Mouse (Mus musculus) hindbrain, embryonic 16.5 days (tissue): ENCODE measurements around the gene Med14. TPM values are rescaled to one million over a fixed set of nuclear protein-coding genes. Genes with fewer than 3 reads are reported as not detected.
A peak's percentile ranks its signal among the peaks of the same experiment; 100 is the strongest.

ENCODE experiments used
- ATAC-seq: fragments of 200-750 bp; cut with Nextera tagmentation; 2 replicates; pipeline ENCODE4 v1.8.0; 2017; ENCODE audit warnings: moderate TSS enrichment, moderate library complexity
- H3K27ac ChIP-seq: fragments of 300-500 bp; sonication (generic); 2 replicates; pipeline ENCODE4 v1.5.1; 2014; ENCODE audit warnings: low read depth, mild to moderate bottlenecking, control low read depth, low read length, moderate library complexity
- H3K27me3 ChIP-seq: fragments of 300-500 bp; sonication (generic); replicated peaks from 2 replicates; pipeline ENCODE4 v1.6.1; 2014; ENCODE audit warnings: low read length; ENCODE audit not compliant: control insufficient read depth, insufficient read depth
- H3K36me3 ChIP-seq: fragments of 300-500 bp; sonication (generic); 2 replicates; pipeline ENCODE4 v1.6.1; 2014; ENCODE audit warnings: mild to moderate bottlenecking, low read length, moderate library complexity, mixed read lengths; ENCODE audit not compliant: control insufficient read depth, insufficient read depth
- H3K4me1 ChIP-seq: fragments of 300-500 bp; sonication (generic); 2 replicates; pipeline ENCODE4 v1.6.1; 2014; ENCODE audit warnings: low read depth, low read length; ENCODE audit not compliant: control insufficient read depth, insufficient read depth
- H3K4me2 ChIP-seq: fragments of 300-500 bp; sonication (generic); 2 replicates; pipeline ENCODE4 v1.6.1; 2014; ENCODE audit warnings: mild to moderate bottlenecking, low read length, control low read depth, moderate library complexity
- H3K4me3 ChIP-seq: fragments of 300-500 bp; sonication (generic); 2 replicates; pipeline ENCODE4 v1.5.1; 2014; ENCODE audit warnings: mild to moderate bottlenecking, low read length, control low read depth, moderate library complexity
- H3K9ac ChIP-seq: fragments of 300-500 bp; sonication (generic); 2 replicates; pipeline ENCODE4 v1.6.1; 2014; ENCODE audit warnings: low read depth, mild to moderate bottlenecking, control low read depth, low read length, moderate library complexity
- H3K9me3 ChIP-seq: fragments of 300-500 bp; sonication (generic); 2 replicates; pipeline ENCODE4 v1.6.1; 2014; ENCODE audit warnings: mild to moderate bottlenecking, low read length, moderate library complexity; ENCODE audit not compliant: control insufficient read depth
- WGBS: fragments of 180-500 bp; shearing (Covaris S2); extraction: QIAGEN DNeasy Blood & Tissue Kit; methylation state at CpG from one replicate; pipeline ENCODE4 v1.1.7; 2014; 5-methylcytosine and 5-hydroxymethylcytosine counted together
- polyA plus RNA-seq: library from polyadenylated mRNA; unstranded; fragments of >200 nt; fragmentation: Nextera tagmentation; extraction: Ambion mirVana; gene quantifications from 2 replicates; pipeline ENCODE4 v1.2.1, GENCODE M21; 2015

Med14 gene
- 11.3 and 14.1 TPM in 2 replicates for polyA plus RNA-seq

DNA sequence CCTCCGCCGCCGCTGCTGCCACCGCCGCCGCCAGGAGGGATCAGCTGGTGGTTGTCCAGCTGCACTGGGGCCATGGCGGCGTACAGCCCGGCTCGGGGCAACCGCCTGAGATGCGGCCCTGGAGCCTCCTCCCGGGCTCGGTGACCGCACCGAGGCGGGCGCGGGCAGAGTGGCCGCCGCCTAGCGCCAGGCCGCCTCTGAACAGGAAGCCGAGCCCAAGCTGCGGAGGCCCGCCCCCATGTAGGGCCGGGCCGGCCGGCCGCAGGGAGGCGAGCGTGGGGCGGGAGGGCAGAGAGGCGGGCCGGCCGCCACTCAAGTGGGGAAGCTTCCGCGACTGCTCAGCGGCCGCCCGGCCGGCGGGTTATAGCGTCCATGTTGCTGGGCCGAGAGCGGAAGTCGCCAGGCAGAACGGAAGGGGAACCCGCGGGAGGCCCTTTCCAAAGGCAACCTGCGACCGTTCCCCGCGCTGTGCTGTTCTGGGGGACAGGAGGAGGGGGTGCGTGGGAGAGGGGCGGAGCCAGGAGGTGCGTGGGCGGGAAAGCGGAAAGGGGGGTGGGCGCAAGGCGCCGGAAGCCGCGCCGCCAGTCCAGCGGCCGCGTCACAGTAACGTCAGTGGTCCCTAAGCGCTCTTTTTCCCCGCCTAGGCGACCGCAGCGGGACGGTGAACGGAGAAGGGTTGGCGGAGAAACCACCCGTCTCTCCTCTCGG, at the start of gene Med14:
TSS of gene Med14 (minus strand) at position 448 of the 708 bp plus-strand sequence.
- H3K9ac ChIP-seq, result peak within 1 kb of the TSS; percentile 67
- no peaks in the 10 kb centered on the region for H3K27me3 ChIP-seq
- 13% methylated on average over 42 of the region's 79 CpGs for WGBS
- H3K9me3 ChIP-seq, result no peaks in the 10 kb centered on the region
- no peaks in the 10 kb centered on the region for H3K36me3 ChIP-seq
- peak within 1 kb of the TSS; percentile 58 for H3K4me2 ChIP-seq
- peak within 1 kb of the TSS; percentile 92 for H3K27ac ChIP-seq
- no peaks in the 10 kb centered on the region for H3K4me1 ChIP-seq
- H3K4me3 ChIP-seq, result peak within 1 kb of the TSS; percentile 51
- peak; percentile 97 for ATAC-seq

DNA sequence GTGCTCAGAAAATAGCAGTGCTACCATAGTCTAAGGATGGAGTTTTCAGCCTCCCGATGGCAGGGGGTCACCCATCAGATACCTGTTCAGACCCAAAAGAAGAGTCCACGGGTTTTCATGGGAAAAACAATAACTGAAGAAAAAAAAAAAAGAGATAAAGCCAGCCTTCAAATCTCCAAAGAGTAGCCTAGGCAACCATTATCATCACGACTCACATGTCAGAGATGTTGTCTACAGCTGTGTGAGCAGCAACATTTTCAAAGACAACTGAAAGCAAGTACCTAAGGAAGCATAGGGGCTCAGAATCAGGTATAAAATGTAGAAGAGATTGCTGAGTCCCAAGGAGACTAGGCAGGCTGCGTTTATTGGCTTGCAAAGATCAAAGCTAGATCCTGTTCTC, 38.7 kb upstream of the Med14 start:
- Histone ChIP-seq H3K9me3 (no peaks in the 10 kb centered on the region), H3K36me3 (no peaks in the 10 kb centered on the region), H3K4me1 (no peaks in the 10 kb centered on the region), H3K4me3 (no peak overlapping the region), H3K27ac (no peak overlapping the region), H3K9ac (no peak overlapping the region), H3K4me2 (no peak overlapping the region), H3K27me3 (no peaks in the 10 kb centered on the region)
- ATAC-seq, result no peak
- WGBS, result 71% methylated on average over 4 of the region's 4 CpGs

DNA sequence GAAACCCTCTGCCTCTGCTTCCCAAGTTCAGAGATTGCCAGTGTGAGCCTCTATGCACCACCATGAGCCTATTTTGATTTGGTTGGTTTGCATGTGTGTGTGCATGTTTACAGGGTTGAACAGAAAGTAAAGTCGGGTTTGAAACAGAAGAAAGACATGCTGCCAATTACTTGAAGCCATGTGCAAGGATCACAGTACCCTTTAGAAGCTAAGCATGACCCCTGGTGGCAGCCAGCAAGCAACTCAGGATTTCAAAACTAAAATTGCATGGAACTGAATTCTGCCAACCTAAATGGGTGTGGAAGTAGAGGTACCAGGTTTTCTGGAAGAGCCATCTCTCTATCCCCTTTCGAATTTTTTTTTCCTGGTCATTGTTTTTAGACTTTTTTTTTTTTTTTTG, 33.0 kb upstream of the Med14 start:
- 53% methylated on average over 2 of the region's 2 CpGs for WGBS
- Histone ChIP-seq H3K4me1 (peaks cover 2% of the 10 kb centered on the region; the same call in 1 of the 2 replicates), H3K9ac (no peak overlapping the region), H3K27me3 (no peaks in the 10 kb centered on the region), H3K4me2 (no peak overlapping the region), H3K4me3 (no peak overlapping the region), H3K9me3 (no peaks in the 10 kb centered on the region), H3K27ac (no peak overlapping the region), H3K36me3 (no peaks in the 10 kb centered on the region)
- ATAC-seq, result no peak

DNA sequence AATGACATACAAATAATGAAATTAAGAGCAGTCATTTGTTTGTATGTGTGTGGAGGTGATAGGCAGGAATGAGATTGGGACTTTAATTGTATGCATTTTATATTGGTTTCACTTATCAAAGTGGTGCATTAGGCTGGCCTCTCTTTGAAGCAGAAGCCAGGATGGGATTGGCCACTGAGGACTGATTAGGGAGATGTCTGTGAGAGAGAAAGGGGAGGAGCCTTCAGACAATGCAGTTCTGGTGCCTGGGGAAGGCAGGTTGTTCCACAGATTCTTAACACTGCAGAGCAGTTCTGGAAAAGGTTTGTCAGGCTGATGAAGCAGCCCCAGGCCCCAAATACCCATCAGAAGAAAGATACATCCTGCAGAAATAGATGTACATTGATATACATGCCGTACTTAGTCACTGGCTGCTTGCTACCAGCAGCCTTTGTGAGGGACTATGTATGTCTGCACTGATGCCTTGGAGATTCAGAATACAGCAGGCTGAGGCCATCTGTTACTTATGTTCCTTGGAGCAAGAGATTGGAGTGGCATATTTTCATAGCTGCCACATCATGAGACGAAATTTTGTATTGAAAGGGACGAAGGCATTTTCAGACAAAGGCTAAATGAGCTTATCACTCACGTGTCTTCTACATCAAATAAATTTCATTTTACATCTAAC, 29.9 kb upstream of the Med14 start:
- WGBS, result 62% methylated on average over 4 of the region's 4 CpGs
- peak; percentile 85 for ATAC-seq
- peak overlapping the region; percentile 67 for H3K27ac ChIP-seq

DNA sequence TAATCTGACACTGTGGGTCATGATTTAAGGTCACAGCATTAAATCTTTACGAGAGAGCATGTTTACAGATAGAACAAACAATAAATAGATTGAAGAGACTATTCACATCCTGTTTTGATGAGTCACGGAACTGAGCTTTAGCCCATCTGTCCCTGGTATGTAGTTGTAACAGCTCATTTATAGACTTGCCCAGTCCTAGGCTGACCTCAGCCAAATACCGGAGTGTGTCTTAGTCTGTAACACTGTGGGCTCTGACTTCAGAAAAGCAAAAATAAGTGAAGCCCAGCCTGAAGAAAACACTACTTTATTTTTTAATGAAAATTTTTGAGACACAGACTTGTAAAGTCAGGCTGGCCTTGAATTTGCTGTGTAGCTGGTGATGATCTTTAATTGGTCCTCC, 11.4 kb upstream of the Med14 start:
- H3K4me1 ChIP-seq, result no peaks in the 10 kb centered on the region
- ATAC-seq, result no peak
- no peak overlapping the region for H3K4me3 ChIP-seq
- no peak overlapping the region for H3K4me2 ChIP-seq
- H3K27me3 ChIP-seq, result no peaks in the 10 kb centered on the region
- H3K27ac ChIP-seq, result no peak overlapping the region
- no peaks in the 10 kb centered on the region for H3K9me3 ChIP-seq
- 90% methylated on average over 3 of the region's 3 CpGs for WGBS
- H3K36me3 ChIP-seq, result 0 out of 2 replicates have a peak, but pooled peaks cover 3% of the 10 kb centered on the region
- H3K9ac ChIP-seq, result no peak overlapping the region

More for the DNA sequence above, 29.9 kb upstream of the Med14 start:
- no peak overlapping the region for H3K4me3 ChIP-seq
- no peaks in the 10 kb centered on the region for H3K9me3 ChIP-seq
- no peaks in the 10 kb centered on the region for H3K27me3 ChIP-seq
- H3K9ac ChIP-seq, result no peak overlapping the region; the same call in 1 of the 2 replicates
- H3K36me3 ChIP-seq, result no peaks in the 10 kb centered on the region
- H3K4me2 ChIP-seq, result no peak overlapping the region
- peaks cover 2% of the 10 kb centered on the region; the same call in 1 of the 2 replicates for H3K4me1 ChIP-seq

DNA sequence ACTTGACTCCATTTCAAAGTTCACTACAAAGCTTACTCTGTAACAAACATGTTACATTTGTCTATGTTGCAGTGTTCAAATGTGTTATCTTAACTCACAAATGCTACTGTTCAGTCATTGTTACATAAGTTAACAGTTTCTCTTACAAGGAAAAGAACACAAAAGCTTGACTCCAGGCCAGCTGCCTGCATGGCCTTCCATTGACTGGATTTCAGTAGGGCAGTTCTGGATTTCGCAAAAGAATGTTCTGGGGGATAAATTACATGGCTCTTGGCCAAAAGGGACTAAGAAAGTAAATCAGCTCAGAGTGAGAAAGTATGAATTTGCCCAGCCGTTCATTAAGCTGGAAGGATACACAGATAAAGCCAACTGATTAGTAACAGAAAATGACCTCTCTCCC, 9.7 kb upstream of the Med14 start:
- ATAC-seq, result no peak
- Histone ChIP-seq H3K4me1 (no peaks in the 10 kb centered on the region), H3K36me3 (0 out of 2 replicates have a peak, but pooled peaks cover 3% of the 10 kb centered on the region), H3K4me3 (no peak overlapping the region), H3K9ac (no peak overlapping the region), H3K9me3 (no peaks in the 10 kb centered on the region), H3K4me2 (no peak overlapping the region), H3K27me3 (no peaks in the 10 kb centered on the region), H3K27ac (no peak overlapping the region)
- 54% methylated on average over 2 of the region's 2 CpGs for WGBS

DNA sequence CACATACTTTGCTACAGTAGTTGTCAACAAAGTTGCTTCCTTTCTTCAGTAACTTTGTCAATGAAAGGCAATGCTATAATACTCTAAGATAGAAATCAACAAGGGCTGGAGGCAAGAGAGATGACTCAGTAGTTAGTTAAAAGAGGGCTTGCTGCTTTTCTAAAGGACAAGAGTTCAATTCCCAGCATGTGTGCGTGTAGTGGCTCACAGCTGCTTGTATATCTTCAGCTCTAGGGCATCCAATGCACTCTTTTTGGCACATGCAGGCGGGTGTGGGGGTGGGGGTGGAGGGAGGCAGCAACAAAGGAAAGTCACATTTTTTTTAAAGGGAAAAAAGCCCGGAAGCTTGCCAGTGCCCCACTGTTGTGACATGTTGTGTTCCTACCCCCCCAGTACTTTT, 6.7 kb upstream of the Med14 start:
- Histone ChIP-seq H3K4me1 (no peaks in the 10 kb centered on the region), H3K27me3 (no peaks in the 10 kb centered on the region), H3K4me2 (no peak overlapping the region), H3K27ac (no peak overlapping the region), H3K4me3 (no peak overlapping the region), H3K36me3 (no peaks in the 10 kb centered on the region), H3K9me3 (no peaks in the 10 kb centered on the region), H3K9ac (no peak overlapping the region)
- ATAC-seq, result no peak
- 40% methylated on average over 3 of the region's 3 CpGs for WGBS

DNA sequence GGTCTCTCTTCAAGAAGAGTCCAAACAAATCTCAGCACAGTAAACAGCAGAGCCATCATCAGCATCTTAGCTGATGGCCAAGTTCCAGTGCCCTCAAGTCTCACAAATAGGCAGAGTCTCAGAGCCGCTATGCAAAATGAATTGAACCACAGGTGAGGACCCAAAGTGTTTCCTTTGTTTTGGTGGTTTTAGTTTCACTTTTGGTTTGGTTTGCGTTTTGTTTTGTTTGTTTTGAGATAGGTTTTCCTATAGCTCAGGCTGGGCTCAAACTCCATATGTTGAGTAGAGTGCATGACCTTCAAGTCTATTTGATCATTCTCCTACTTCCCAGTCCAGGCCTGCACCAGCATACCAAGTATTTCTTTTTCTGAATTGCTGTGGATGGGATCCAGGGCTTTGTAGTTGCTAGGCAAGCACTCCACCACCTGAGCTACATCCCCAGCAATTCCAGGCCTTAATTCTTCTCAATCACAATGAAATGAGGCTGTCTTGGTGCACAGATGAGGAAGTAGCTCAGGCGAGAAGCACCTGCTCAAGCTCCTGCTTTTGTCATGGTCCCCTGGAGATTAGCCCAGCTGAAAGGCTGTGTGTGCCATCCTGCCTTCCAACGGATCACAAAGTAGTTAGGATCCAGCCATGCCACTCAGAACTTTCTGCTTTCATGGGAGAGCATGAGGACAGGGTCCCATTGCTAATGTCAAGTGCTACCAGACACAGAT, 5.1 kb upstream of the Med14 start:
- Histone ChIP-seq H3K36me3 (no peaks in the 10 kb centered on the region), H3K27me3 (no peaks in the 10 kb centered on the region), H3K4me3 (no peak overlapping the region), H3K4me2 (no peak overlapping the region), H3K4me1 (no peaks in the 10 kb centered on the region), H3K27ac (no peak overlapping the region), H3K9me3 (no peaks in the 10 kb centered on the region), H3K9ac (no peak overlapping the region)
- no peak for ATAC-seq
- WGBS, result 66% methylated on average over 4 of the region's 4 CpGs
